Mouse (Mus musculus) cortical plate, adult 2 months (tissue): ENCODE data around the gene Nxpe4. TPM values are rescaled to one million over a fixed set of nuclear protein-coding genes. Genes with fewer than 3 reads are reported as not detected.
A peak's percentile ranks its signal among the peaks of the same experiment; 100 is the strongest.

Experiments used
- H3K27ac ChIP-seq: fragments of 200-500 bp; 2 replicates; pipeline ENCODE4 v1.5.1; 2012; ENCODE audit warnings: low read length, control low read depth, inconsistent platforms; ENCODE audit not compliant: insufficient read depth
- H3K4me1 ChIP-seq: fragments of 200-500 bp; 2 replicates; pipeline ENCODE4 v1.6.1; 2011; ENCODE audit warnings: low read length; ENCODE audit not compliant: control insufficient read depth, insufficient read depth
- H3K4me3 ChIP-seq: fragments of 200-500 bp; 2 replicates; pipeline ENCODE4 v1.5.1; 2011; ENCODE audit warnings: mild to moderate bottlenecking, low read length, control low read depth; ENCODE audit not compliant: insufficient read depth
- CTCF ChIP-seq: fragments of 200-500 bp; IDR thresholded peaks from 2 replicates; pipeline ENCODE4 v1.5.1; 2011; ENCODE audit warnings: mild to moderate bottlenecking, control low read depth, low read length; ENCODE audit not compliant: insufficient read depth; ENCODE audit errors: extremely low read depth
- POLR2A ChIP-seq: fragments of 200-500 bp; IDR thresholded peaks from 2 replicates; pipeline ENCODE4 v1.6.1; 2011; ENCODE audit warnings: mild to moderate bottlenecking, low read length, control low read depth; ENCODE audit not compliant: insufficient read depth; ENCODE audit errors: extremely low read depth
- polyA plus RNA-seq: library from polyadenylated mRNA; depleted of rRNA; stranded (reverse); fragments of >200 nt; gene quantifications from 2 replicates; pipeline ENCODE4 v1.2.3, GENCODE M21; 2012; rRNA removed

The Nxpe4 gene
- polyA plus RNA-seq, 1 experiment, result 11.8 TPM

- no peak overlapping the region for H3K27ac ChIP-seq
- H3K4me3 ChIP-seq, result no peak overlapping the region
- no peak for TF ChIP-seq POLR2A
- TF ChIP-seq CTCF, result 0 out of 2 replicates have a peak, but pooled peaks have one; percentile 25
- H3K4me1 ChIP-seq, result no peaks in the 10 kb centered on the region
Measured at GRCm38 (mm10) chr9:48447783-48448209, 286.0 kb downstream of the Nxpe4 start.

Other genes with a start within 250 kb of the Nxpe4 start
- gene Nxpe2, start 191.4 kb downstream of the Nxpe4 start, polyA plus RNA-seq, result 0.81 and 1.2 TPM in 2 replicates